Mouse (Mus musculus) brain, embryonic 14.5 days (tissue): ENCODE measurements at regions not wholly inside any gene's neighbourhood (a gene's known extent, or its start where the extent isn't known, plus 50 kb on each side); places are given as distances from the start of the nearest gene placed in this dataset.
"Not testable (repeated sequence)": the region's sequence is repeated elsewhere in the genome, so short reads cannot be mapped to it uniquely, and the experiment has no call there.

Experiments used
- DNase-seq: peaks from one replicate; pipeline ENCODE4 v3.0.0-alpha.2; 2011; ENCODE audit warnings: low read depth
- CTCF ChIP-seq: fragments of 200-500 bp; IDR thresholded peaks from 2 replicates; pipeline ENCODE4 v1.5.1; 2012; ENCODE audit warnings: inconsistent platforms, mild to moderate bottlenecking, moderate library complexity, borderline replicate concordance; ENCODE audit not compliant: insufficient read depth, insufficient read length; ENCODE audit errors: extremely low read depth
- POLR2A ChIP-seq: fragments of 200-500 bp; IDR thresholded peaks from 2 replicates; pipeline ENCODE4 v1.6.1; 2012; ENCODE audit warnings: mild to moderate bottlenecking, inconsistent platforms, borderline replicate concordance; ENCODE audit not compliant: poor library complexity, insufficient read depth, insufficient read length, severe bottlenecking; ENCODE audit errors: extremely low read depth

DNA sequence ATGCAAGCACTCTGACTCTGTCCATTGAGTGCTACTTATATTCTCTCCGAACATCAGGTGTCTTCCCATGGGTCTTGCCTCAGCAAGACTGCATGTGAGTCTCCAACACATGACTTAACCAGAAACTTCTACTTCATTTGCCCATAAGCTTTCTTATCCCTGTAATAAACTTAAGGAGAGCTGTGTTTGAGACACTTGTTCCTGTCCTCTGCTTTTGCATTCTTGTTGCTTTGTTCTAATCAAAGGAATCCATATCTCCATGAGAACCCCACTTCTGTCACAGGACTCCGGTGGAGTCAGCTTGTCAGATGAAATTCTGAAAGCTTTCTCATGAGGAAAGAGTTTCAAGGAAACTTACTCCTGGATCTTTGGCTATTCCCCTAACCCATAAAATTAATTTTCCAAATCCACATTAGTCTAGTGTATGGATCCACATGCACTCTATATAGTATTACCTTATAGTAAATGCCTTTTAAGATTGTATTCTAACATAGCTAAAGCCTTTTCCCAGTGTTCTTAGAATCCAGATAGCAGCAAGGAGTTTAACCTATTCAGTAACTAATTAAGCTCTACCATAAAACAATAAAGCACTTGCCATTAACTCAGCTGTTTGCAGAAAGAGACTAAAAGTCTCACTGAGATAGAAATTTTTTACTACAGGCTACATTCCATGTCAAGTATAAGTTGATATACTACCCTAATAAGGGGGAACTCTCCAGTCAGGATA is 397.4 kb downstream of the Grxcr1 start:
- not testable (repeated sequence) for DNase-seq

DNA sequence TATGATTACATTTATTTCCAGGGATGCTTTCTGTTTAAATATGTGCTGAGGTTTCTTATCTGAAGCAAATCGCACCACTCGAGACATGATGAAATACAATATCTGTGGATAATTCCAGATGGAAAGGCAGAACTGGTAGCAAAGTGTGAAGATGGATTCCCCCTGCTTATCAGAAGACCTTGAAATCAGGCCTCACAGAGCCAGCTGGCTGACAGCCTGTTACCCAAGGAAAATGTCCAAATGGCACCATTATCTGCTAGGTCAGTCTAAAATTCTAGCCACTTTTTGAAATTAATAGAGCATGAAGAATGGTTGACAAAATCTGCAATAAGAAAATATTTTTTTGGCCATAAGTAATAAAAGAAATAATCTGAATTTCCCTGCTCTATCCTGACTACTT is 438.5 kb downstream of the Grxcr1 start:
- peak; percentile 43 for DNase-seq
- TF ChIP-seq POLR2A (no peak), CTCF (no peak)

DNA sequence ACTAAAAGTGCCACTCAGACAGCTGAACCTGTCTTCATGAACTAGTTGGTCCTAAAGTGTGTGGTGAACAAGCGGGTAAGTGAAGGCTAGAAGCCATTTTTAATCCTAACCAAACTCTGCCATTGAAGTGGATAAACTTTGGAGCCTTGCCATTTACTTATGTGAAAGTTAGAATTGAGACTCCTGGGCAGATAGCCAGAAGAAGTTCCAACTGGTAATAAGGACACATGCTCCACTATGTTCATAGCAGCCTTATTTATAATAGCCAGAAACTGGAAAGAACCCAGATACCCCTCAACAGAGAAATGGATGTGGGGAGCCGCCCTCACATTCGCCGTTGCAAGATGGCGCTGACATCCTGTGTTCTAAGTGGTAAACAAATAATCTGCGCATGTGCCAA is 439.7 kb downstream of the Grxcr1 start:
- DNase-seq = peak; percentile 58
